Mouse (Mus musculus) ovary, adult 18-20 months (tissue): ENCODE measurements at regions not wholly inside any gene's neighbourhood (a gene's known extent, or its start where the extent isn't known, plus 50 kb on each side); places are given as distances from the start of the nearest gene placed in this dataset.

Source experiments
- DNase-seq: peaks from one replicate; pipeline ENCODE4 v3.0.0; 2022; ENCODE audit warnings: low spot score, mixed read lengths

GRCm38 (mm10) chr16:25087741-25088648 lies 198.6 kb upstream of the Tprg start:
- DNase-seq = peak; percentile 48

- DNase-seq = no peak
These were observed 198.0 kb upstream of the Tprg start for GRCm38 (mm10) chr16:25088649-25089019.

GRCm38 (mm10) chr16:25104165-25104564 lies 182.5 kb upstream of the Tprg start:
- no peak for DNase-seq

- no peak for DNase-seq
These were observed 182.0 kb upstream of the Tprg start for GRCm38 (mm10) chr16:25104603-25105002.

GRCm38 (mm10) chr16:25140164-25140563 lies 146.5 kb upstream of the Tprg start:
- DNase-seq = no peak

GRCm38 (mm10) chr16:25147486-25147885 lies 139.1 kb upstream of the Tprg start:
- DNase-seq = no peak

- DNase-seq = no peak
These were observed 137.4 kb upstream of the Tprg start for GRCm38 (mm10) chr16:25149186-25149585.

- no peak for DNase-seq
These were observed 109.7 kb upstream of the Tprg start for GRCm38 (mm10) chr16:25176870-25177269.

GRCm38 (mm10) chr16:25178055-25178454 lies 108.6 kb upstream of the Tprg start:
- DNase-seq = no peak

- no peak for DNase-seq
These were observed 104.7 kb upstream of the Tprg start for GRCm38 (mm10) chr16:25181939-25182338.

- no peak for DNase-seq
These were observed 89.5 kb upstream of the Tprg start for GRCm38 (mm10) chr16:25197079-25197478.

- DNase-seq = no peak
These were observed 87.8 kb upstream of the Tprg start for GRCm38 (mm10) chr16:25198844-25199243.

GRCm38 (mm10) chr16:25199984-25200383 lies 86.6 kb upstream of the Tprg start:
- DNase-seq = no peak

- no peak for DNase-seq
These were observed 85.4 kb upstream of the Tprg start for GRCm38 (mm10) chr16:25201094-25201770.

GRCm38 (mm10) chr16:25213250-25213649 lies 73.4 kb upstream of the Tprg start:
- DNase-seq = no peak

- DNase-seq = peak; percentile 82
These were observed 66.1 kb upstream of the Tprg start for GRCm38 (mm10) chr16:25220552-25220951.

GRCm38 (mm10) chr16:25224801-25225200 lies 61.8 kb upstream of the Tprg start:
- DNase-seq = no peak
